Mouse (Mus musculus) right cerebral cortex, postnatal 14 days (tissue): ENCODE measurements around the gene Calcoco2.
A peak's percentile ranks its signal among the peaks of the same experiment; 100 is the strongest.

Experiments used
- DNase-seq: peaks from one replicate; pipeline ENCODE4 v3.0.0; 2022

Calcoco2 gene

GRCm38 (mm10) chr11:96076221-96077105 lies 35.3 kb downstream of the Calcoco2 start:
- DNase-seq: no peak

- peak; percentile 95 for DNase-seq
These were observed 36.1 kb downstream of the Calcoco2 start, which contains the start of gene Atp5g1 for GRCm38 (mm10) chr11:96075509-96076220. Atp5g1 (minus strand) TSS chr11:96075670.

- DNase-seq: peak; percentile 17
These were observed 36.6 kb downstream of the Calcoco2 start for GRCm38 (mm10) chr11:96075177-96075508.

- DNase-seq: peak; percentile 42
These were observed 37.2 kb downstream of the Calcoco2 start for GRCm38 (mm10) chr11:96074351-96075176.

- no peak for DNase-seq
These were observed 38.3 kb downstream of the Calcoco2 start for GRCm38 (mm10) chr11:96073295-96073993.

GRCm38 (mm10) chr11:96071013-96071412 lies 40.8 kb downstream of the Calcoco2 start:
- DNase-seq: no peak

- no peak for DNase-seq
These were observed 41.4 kb downstream of the Calcoco2 start for GRCm38 (mm10) chr11:96070353-96070752.

GRCm38 (mm10) chr11:96068231-96068630 lies 43.5 kb downstream of the Calcoco2 start:
- DNase-seq: no peak

GRCm38 (mm10) chr11:96065215-96065911 lies 46.4 kb downstream of the Calcoco2 start, which contains the start of gene Ube2z:
Ube2z (minus strand) TSS chr11:96065388.
- peak; percentile 98 for DNase-seq

GRCm38 (mm10) chr11:96064521-96065214 lies 47.1 kb downstream of the Calcoco2 start:
- DNase-seq: peak; percentile 19

- DNase-seq: no peak
These were observed 53.5 kb downstream of the Calcoco2 start for GRCm38 (mm10) chr11:96058309-96058708.

- no peak for DNase-seq
These were observed 60.9 kb downstream of the Calcoco2 start for GRCm38 (mm10) chr11:96050854-96051253.

- no peak for DNase-seq
These were observed 61.8 kb downstream of the Calcoco2 start for GRCm38 (mm10) chr11:96049939-96050338.
